Mouse (Mus musculus): ENCODE data around the gene Slc6a11.

DNA sequence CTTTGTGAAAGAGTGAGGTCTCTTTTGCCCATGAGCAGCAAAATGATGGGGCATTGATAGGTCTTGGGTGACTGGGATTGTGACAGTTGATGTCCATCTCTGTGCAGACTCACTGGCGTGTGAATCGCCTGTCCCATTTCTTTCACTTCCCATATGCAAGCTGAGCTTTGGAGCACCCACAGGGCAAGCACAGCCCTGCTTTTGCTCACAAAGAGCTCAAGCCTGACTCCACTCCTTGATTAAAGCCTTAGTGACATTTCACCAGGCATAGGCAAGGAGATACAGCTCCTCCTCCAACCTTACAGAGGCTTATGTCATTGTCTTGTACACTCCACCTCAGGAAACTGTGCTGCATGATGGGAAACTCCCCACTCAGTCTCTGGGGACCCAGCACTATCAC lies 77.3 kb downstream of the Slc6a11 start:
- TF ChIP-seq CTCF (conservative IDR thresholded peaks at IDR 0.05; ENCODE audit: insufficient read depth, insufficient read length, low read depth, low read length) (no peak), POLR2A (IDR thresholded peaks at IDR 0.05; ENCODE audit: low read depth, low read length) (no peak)
